Mouse (Mus musculus) forebrain, embryonic 13.5 days (tissue): ENCODE results near the gene Trpc6. TPM values are rescaled to one million over a fixed set of nuclear protein-coding genes. Genes with fewer than 3 reads are reported as not detected.

ENCODE experiments used
- ATAC-seq: fragments of 200-750 bp; cut with Nextera tagmentation; 2 replicates; pipeline ENCODE4 v1.8.0; 2017
- H3K27ac ChIP-seq: fragments of 300-500 bp; sonication (generic); 2 replicates; pipeline ENCODE4 v1.5.1; 2015; ENCODE audit warnings: inconsistent platforms, mild to moderate bottlenecking, moderate library complexity
- H3K27me3 ChIP-seq: fragments of 300-500 bp; sonication (generic); 2 replicates; pipeline ENCODE4 v1.6.1; 2015; ENCODE audit warnings: mild to moderate bottlenecking, inconsistent platforms
- H3K36me3 ChIP-seq: fragments of 300-500 bp; sonication (generic); 2 replicates; pipeline ENCODE4 v1.6.1; 2015; ENCODE audit warnings: mild to moderate bottlenecking, inconsistent platforms; ENCODE audit not compliant: poor library complexity, severe bottlenecking
- H3K4me1 ChIP-seq: fragments of 300-500 bp; sonication (generic); 2 replicates; pipeline ENCODE4 v1.6.1; 2015; ENCODE audit warnings: inconsistent platforms
- H3K4me2 ChIP-seq: fragments of 300-500 bp; sonication (generic); 2 replicates; pipeline ENCODE4 v1.6.1; 2015; ENCODE audit warnings: inconsistent platforms, mild to moderate bottlenecking, moderate library complexity
- H3K4me3 ChIP-seq: fragments of 300-500 bp; sonication (generic); 2 replicates; pipeline ENCODE4 v1.5.1; 2015; ENCODE audit warnings: mild to moderate bottlenecking, inconsistent platforms
- H3K9ac ChIP-seq: fragments of 300-500 bp; sonication (generic); 2 replicates; pipeline ENCODE4 v1.6.1; 2015; ENCODE audit warnings: mild to moderate bottlenecking, inconsistent platforms
- H3K9me3 ChIP-seq: fragments of 300-500 bp; sonication (generic); replicated peaks from 2 replicates; pipeline ENCODE4 v1.6.1; 2016; ENCODE audit warnings: inconsistent platforms
- WGBS: fragments of 180-500 bp; shearing (Covaris S2); methylation state at CpG from one replicate; pipeline ENCODE4 v1.1.7; 2015; 5-methylcytosine and 5-hydroxymethylcytosine counted together
- polyA plus RNA-seq: library from polyadenylated mRNA; unstranded; fragments of >200 nt; fragmentation: Nextera tagmentation; extraction: Ambion mirVana; gene quantifications from 2 replicates; pipeline ENCODE4 v1.2.1, GENCODE M21; 2015

The Trpc6 gene
- polyA plus RNA-seq, 1 experiment from 2014 or later, result 0.61 TPM

GRCm38 (mm10) chr9:8676607-8677006, 132.7 kb downstream of the Trpc6 start:
- H3K9me3 ChIP-seq, result no peaks in the 10 kb centered on the region
- H3K4me1 ChIP-seq, result no peaks in the 10 kb centered on the region
- no peak overlapping the region for H3K9ac ChIP-seq
- ATAC-seq, result peak; percentile 74; the same call in 1 of the 2 replicates
- no peak overlapping the region for H3K4me2 ChIP-seq
- H3K27me3 ChIP-seq, result no peaks in the 10 kb centered on the region
- no peak overlapping the region for H3K4me3 ChIP-seq
- WGBS, result 77% methylated on average over 1 of the region's 1 CpGs
- no peaks in the 10 kb centered on the region for H3K36me3 ChIP-seq
- H3K27ac ChIP-seq, result no peak overlapping the region

- H3K36me3 ChIP-seq, result no peaks in the 10 kb centered on the region
- no peak overlapping the region for H3K4me2 ChIP-seq
- H3K4me3 ChIP-seq, result no peak overlapping the region
- no peaks in the 10 kb centered on the region for H3K4me1 ChIP-seq
- H3K9me3 ChIP-seq, result no peaks in the 10 kb centered on the region
- no peak overlapping the region for H3K27ac ChIP-seq
- no peak for ATAC-seq
- H3K9ac ChIP-seq, result no peak overlapping the region
- 86% methylated on average over 2 of the region's 2 CpGs for WGBS
- H3K27me3 ChIP-seq, result no peaks in the 10 kb centered on the region
These were observed 149.2 kb downstream of the Trpc6 start for GRCm38 (mm10) chr9:8693177-8693576.

GRCm38 (mm10) chr9:8700669-8701068, 156.7 kb downstream of the Trpc6 start:
- H3K27ac ChIP-seq, result no peak overlapping the region
- ATAC-seq, result peak; percentile 92
- WGBS, result 26% methylated on average over 5 of the region's 5 CpGs
- H3K4me3 ChIP-seq, result no peak overlapping the region
- no peak overlapping the region for H3K4me2 ChIP-seq
- H3K4me1 ChIP-seq, result no peaks in the 10 kb centered on the region
- no peak overlapping the region for H3K9ac ChIP-seq
- H3K36me3 ChIP-seq, result no peaks in the 10 kb centered on the region
- H3K9me3 ChIP-seq, result no peaks in the 10 kb centered on the region
- H3K27me3 ChIP-seq, result no peaks in the 10 kb centered on the region

GRCm38 (mm10) chr9:8703516-8703915, 159.6 kb downstream of the Trpc6 start:
- H3K36me3 ChIP-seq, result no peaks in the 10 kb centered on the region
- H3K4me3 ChIP-seq, result no peak overlapping the region
- H3K9ac ChIP-seq, result no peak overlapping the region
- ATAC-seq, result no peak
- H3K4me1 ChIP-seq, result no peaks in the 10 kb centered on the region
- H3K27me3 ChIP-seq, result no peaks in the 10 kb centered on the region
- H3K27ac ChIP-seq, result no peak overlapping the region
- WGBS, result 81% methylated on average over 1 of the region's 1 CpGs
- no peak overlapping the region for H3K4me2 ChIP-seq
- H3K9me3 ChIP-seq, result no peaks in the 10 kb centered on the region

DNA sequence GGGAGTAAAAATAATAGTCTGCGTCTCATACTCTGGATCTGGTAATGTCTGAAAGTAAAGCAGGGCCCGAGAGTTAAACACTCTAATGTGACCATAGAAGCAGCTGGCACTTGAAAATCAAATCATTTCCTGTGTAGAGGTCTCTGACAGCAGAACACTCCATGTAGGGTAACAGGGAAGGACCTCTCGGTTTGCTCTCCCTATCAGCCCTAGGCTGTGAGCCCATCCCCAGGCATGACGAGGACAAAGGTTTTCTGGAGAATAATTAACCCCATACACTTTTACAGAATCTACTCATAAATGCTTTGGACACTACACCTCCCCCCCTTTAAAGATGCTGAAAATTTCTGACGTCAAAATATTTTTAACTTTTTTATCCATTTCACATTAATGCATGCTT, 160.0 kb downstream of the Trpc6 start:
- Histone ChIP-seq H3K4me1 (no peaks in the 10 kb centered on the region), H3K4me3 (no peak overlapping the region), H3K4me2 (no peak overlapping the region), H3K9me3 (no peaks in the 10 kb centered on the region), H3K9ac (no peak overlapping the region), H3K27ac (no peak overlapping the region), H3K36me3 (no peaks in the 10 kb centered on the region), H3K27me3 (no peaks in the 10 kb centered on the region)
- WGBS, result 63% methylated on average over 5 of the region's 5 CpGs
- no peak for ATAC-seq

- Histone ChIP-seq H3K4me3 (no peak overlapping the region), H3K4me2 (no peak overlapping the region), H3K9me3 (no peaks in the 10 kb centered on the region), H3K27ac (no peak overlapping the region), H3K27me3 (no peaks in the 10 kb centered on the region), H3K9ac (no peak overlapping the region), H3K4me1 (no peaks in the 10 kb centered on the region), H3K36me3 (no peaks in the 10 kb centered on the region)
- no peak for ATAC-seq
- 82% methylated on average over 3 of the region's 3 CpGs for WGBS
These were observed 166.3 kb downstream of the Trpc6 start for GRCm38 (mm10) chr9:8710052-8710739.

GRCm38 (mm10) chr9:8719017-8719416, 175.1 kb downstream of the Trpc6 start:
- Histone ChIP-seq H3K27ac (no peak overlapping the region), H3K36me3 (no peaks in the 10 kb centered on the region), H3K9me3 (no peaks in the 10 kb centered on the region), H3K9ac (no peak overlapping the region), H3K27me3 (no peaks in the 10 kb centered on the region), H3K4me1 (no peaks in the 10 kb centered on the region), H3K4me2 (no peak overlapping the region), H3K4me3 (no peak overlapping the region)
- no peak for ATAC-seq
- WGBS, result 58% methylated on average over 1 of the region's 1 CpGs

GRCm38 (mm10) chr9:8729056-8729455, 185.1 kb downstream of the Trpc6 start:
- Histone ChIP-seq H3K9me3 (no peaks in the 10 kb centered on the region), H3K4me3 (no peak overlapping the region), H3K4me2 (no peak overlapping the region), H3K9ac (no peak overlapping the region), H3K27me3 (no peaks in the 10 kb centered on the region), H3K36me3 (no peaks in the 10 kb centered on the region), H3K27ac (no peak overlapping the region), H3K4me1 (no peaks in the 10 kb centered on the region)
- WGBS, result 86% methylated on average over 3 of the region's 3 CpGs
- ATAC-seq, result no peak
